Mouse (Mus musculus): ENCODE data around the gene Gm10961. TPM values are rescaled to one million over a fixed set of nuclear protein-coding genes. Genes with fewer than 3 reads are reported as not detected.

Gm10961 gene
- polyA plus RNA-seq, 1 experiment, result not detected

- no peak for TF ChIP-seq CTCF (IDR thresholded peaks at IDR 0.05; ENCODE audit: extremely low read depth, insufficient read length, insufficient replicate concordance, low read depth, low read length)
- TF ChIP-seq POLR2A (IDR thresholded peaks at IDR 0.05; ENCODE audit: low read depth, low read length), result no peak
- no peaks in the 10 kb centered on the region for H3K4me1 ChIP-seq (ENCODE audit: control insufficient read depth, insufficient read depth, insufficient read length, low read length)
- 79% methylated on average over 2 of the region's 2 CpGs for WGBS
- no peak overlapping the region for H3K27ac ChIP-seq (ENCODE audit: insufficient read depth, low read depth, low read length)
- no peaks in the 10 kb centered on the region for H3K27me3 ChIP-seq (ENCODE audit: control insufficient read depth, insufficient read depth, low read length)
- no peak overlapping the region for H3K4me3 ChIP-seq (ENCODE audit: low read depth, low read length)
- H3K36me3 ChIP-seq (ENCODE audit: control insufficient read depth, insufficient read depth, low read length), result peaks cover 73% of the 10 kb centered on the region
Measured at GRCm38 (mm10) chr3:107671509-107671908, 40.4 kb downstream of the Gm10961 start.

GRCm38 (mm10) chr3:107680790-107681576 lies 49.9 kb downstream of the Gm10961 start:
- WGBS, result 18% methylated on average over 7 of the region's 7 CpGs
- TF ChIP-seq POLR2A (IDR thresholded peaks at IDR 0.05; ENCODE audit: low read depth, low read length), result no peak
- no peaks in the 10 kb centered on the region for H3K27me3 ChIP-seq (ENCODE audit: control insufficient read depth, insufficient read depth, low read length)
- no peak overlapping the region for H3K4me3 ChIP-seq (ENCODE audit: low read depth, low read length)
- H3K36me3 ChIP-seq (ENCODE audit: control insufficient read depth, insufficient read depth, low read length), result peaks cover 8% of the 10 kb centered on the region
- H3K27ac ChIP-seq (ENCODE audit: insufficient read depth, low read depth, low read length), result no peak overlapping the region
- peaks cover 3% of the 10 kb centered on the region; the same call in 1 of the 2 replicates for H3K4me1 ChIP-seq (ENCODE audit: control insufficient read depth, insufficient read depth, insufficient read length, low read length)

Other genes starting within 250 kb of the Gm10961 start
- 0.19 and 0.25 TPM in 2 replicates for gene Kcnc4, start 171.8 kb upstream of the Gm10961 start, polyA plus RNA-seq (2012; rRNA removed)
- gene Slc6a17, start 113.3 kb upstream of the Gm10961 start, polyA plus RNA-seq (2012; rRNA removed), result 1.6 and 2.5 TPM in 2 replicates
- gene Ubl4b, start 76.2 kb upstream of the Gm10961 start, polyA plus RNA-seq (2012; rRNA removed), result not detected in 2 replicates
- not detected in 2 replicates for gene Alx3, start 36.3 kb upstream of the Gm10961 start, polyA plus RNA-seq (2012; rRNA removed)
- gene Strip1, start 372 bp downstream of the Gm10961 start, polyA plus RNA-seq (2012; rRNA removed), result 26.0 and 46.9 TPM in 2 replicates
- gene Ahcyl1, start 65.2 kb downstream of the Gm10961 start, polyA plus RNA-seq (2012; rRNA removed), result 31.6 and 34.9 TPM in 2 replicates
- 7.7 and 9.7 TPM in 2 replicates for gene Csf1, start 129.1 kb downstream of the Gm10961 start, polyA plus RNA-seq (2012; rRNA removed)
- 127 and 351 TPM in 2 replicates for gene Eps8l3, start 245.9 kb downstream of the Gm10961 start, polyA plus RNA-seq (2012; rRNA removed)